Mouse (Mus musculus): ENCODE results near the gene Dcun1d5. TPM values are rescaled to one million over a fixed set of nuclear protein-coding genes. Genes with fewer than 3 reads are reported as not detected.

Gene Dcun1d5
- polyA plus RNA-seq (2015; fragmentation: Nextera tagmentation; extraction: Ambion mirVana), result 82.1 and 84.5 TPM in 2 replicates

- Histone ChIP-seq H3K9ac (ENCODE audit: low read depth, low read length) (peak within 1 kb of the TSS; percentile 89), H3K4me1 (ENCODE audit: control insufficient read depth, insufficient read depth, low read length) (peaks cover 8% of the 10 kb centered on the region; the same call in 1 of the 2 replicates), H3K4me3 (ENCODE audit: low read length) (peak within 1 kb of the TSS; percentile 96), H3K9me3 (ENCODE audit: control insufficient read depth, low read length) (no peaks in the 10 kb centered on the region), H3K36me3 (ENCODE audit: control insufficient read depth, insufficient read depth, low read length) (no peaks in the 10 kb centered on the region), H3K4me2 (ENCODE audit: low read depth, low read length) (peak within 1 kb of the TSS; percentile 87), H3K27me3 (replicated peaks; ENCODE audit: control insufficient read depth, insufficient read depth, low read length) (no peaks in the 10 kb centered on the region), H3K27ac (ENCODE audit: low read length) (peak within 1 kb of the TSS; percentile 95)
- 0% methylated on average over 60 of the region's 62 CpGs for WGBS
- ATAC-seq, result peak; percentile 100
Measured at GRCm38 (mm10) chr9:7184172-7184896, at the start of gene Dcun1d5, which contains the start of gene Dync2h1. Gene Dcun1d5, plus strand, starts transcription at chr9:7184520. Gene Dync2h1, minus strand, starts transcription at chr9:7184446.

GRCm38 (mm10) chr9:7154391-7154790 is 29.9 kb upstream of the Dcun1d5 start:
- WGBS, result 81% methylated on average over 2 of the region's 2 CpGs
- ATAC-seq, result no peak

GRCm38 (mm10) chr9:7158605-7159004 is 25.7 kb upstream of the Dcun1d5 start:
- H3K27ac ChIP-seq (ENCODE audit: low read length), result no peak overlapping the region
- no peak overlapping the region for H3K4me2 ChIP-seq (ENCODE audit: low read depth, low read length)
- H3K9me3 ChIP-seq (ENCODE audit: control insufficient read depth, low read length), result no peaks in the 10 kb centered on the region
- no peaks in the 10 kb centered on the region for H3K4me1 ChIP-seq (ENCODE audit: control insufficient read depth, insufficient read depth, low read length)
- 86% methylated on average over 7 of the region's 7 CpGs for WGBS
- H3K4me3 ChIP-seq (ENCODE audit: low read length), result no peak overlapping the region
- H3K27me3 ChIP-seq (replicated peaks; ENCODE audit: control insufficient read depth, insufficient read depth, low read length), result no peaks in the 10 kb centered on the region
- no peak overlapping the region for H3K9ac ChIP-seq (ENCODE audit: low read depth, low read length)
- no peak for ATAC-seq
- H3K36me3 ChIP-seq (ENCODE audit: control insufficient read depth, insufficient read depth, low read length), result 0 out of 2 replicates have a peak, but pooled peaks cover 3% of the 10 kb centered on the region

More at GRCm38 (mm10) chr9:7154391-7154790, 29.9 kb upstream of the Dcun1d5 start:
- Histone ChIP-seq H3K36me3 (ENCODE audit: control insufficient read depth, insufficient read depth, low read length) (0 out of 2 replicates have a peak, but pooled peaks cover 3% of the 10 kb centered on the region), H3K27me3 (replicated peaks; ENCODE audit: control insufficient read depth, insufficient read depth, low read length) (no peaks in the 10 kb centered on the region), H3K4me2 (ENCODE audit: low read depth, low read length) (no peak overlapping the region), H3K4me3 (ENCODE audit: low read length) (no peak overlapping the region), H3K27ac (ENCODE audit: low read length) (no peak overlapping the region), H3K9me3 (ENCODE audit: control insufficient read depth, low read length) (no peaks in the 10 kb centered on the region), H3K4me1 (ENCODE audit: control insufficient read depth, insufficient read depth, low read length) (no peaks in the 10 kb centered on the region), H3K9ac (ENCODE audit: low read depth, low read length) (no peak overlapping the region)

- H3K4me2 ChIP-seq (ENCODE audit: low read depth, low read length), result no peak overlapping the region
- no peak overlapping the region for H3K4me3 ChIP-seq (ENCODE audit: low read length)
- no peaks in the 10 kb centered on the region for H3K9me3 ChIP-seq (ENCODE audit: control insufficient read depth, low read length)
- no peaks in the 10 kb centered on the region for H3K36me3 ChIP-seq (ENCODE audit: control insufficient read depth, insufficient read depth, low read length)
- H3K4me1 ChIP-seq (ENCODE audit: control insufficient read depth, insufficient read depth, low read length), result no peaks in the 10 kb centered on the region
- WGBS, result 66% methylated on average over 3 of the region's 3 CpGs
- no peak for ATAC-seq
- no peak overlapping the region for H3K9ac ChIP-seq (ENCODE audit: low read depth, low read length)
- no peak overlapping the region for H3K27ac ChIP-seq (ENCODE audit: low read length)
- no peaks in the 10 kb centered on the region for H3K27me3 ChIP-seq (replicated peaks; ENCODE audit: control insufficient read depth, insufficient read depth, low read length)
Measured at GRCm38 (mm10) chr9:7159718-7160117, 24.6 kb upstream of the Dcun1d5 start.

- Histone ChIP-seq H3K36me3 (ENCODE audit: control insufficient read depth, insufficient read depth, low read length) (no peaks in the 10 kb centered on the region), H3K27me3 (replicated peaks; ENCODE audit: control insufficient read depth, insufficient read depth, low read length) (no peaks in the 10 kb centered on the region), H3K4me3 (ENCODE audit: low read length) (no peak overlapping the region), H3K4me1 (ENCODE audit: control insufficient read depth, insufficient read depth, low read length) (no peaks in the 10 kb centered on the region), H3K9ac (ENCODE audit: low read depth, low read length) (no peak overlapping the region), H3K4me2 (ENCODE audit: low read depth, low read length) (no peak overlapping the region), H3K9me3 (ENCODE audit: control insufficient read depth, low read length) (no peaks in the 10 kb centered on the region), H3K27ac (ENCODE audit: low read length) (no peak overlapping the region)
- ATAC-seq, result no peak
- 90% methylated on average over 5 of the region's 5 CpGs for WGBS
Measured at GRCm38 (mm10) chr9:7160688-7161087, 23.6 kb upstream of the Dcun1d5 start.

DNA sequence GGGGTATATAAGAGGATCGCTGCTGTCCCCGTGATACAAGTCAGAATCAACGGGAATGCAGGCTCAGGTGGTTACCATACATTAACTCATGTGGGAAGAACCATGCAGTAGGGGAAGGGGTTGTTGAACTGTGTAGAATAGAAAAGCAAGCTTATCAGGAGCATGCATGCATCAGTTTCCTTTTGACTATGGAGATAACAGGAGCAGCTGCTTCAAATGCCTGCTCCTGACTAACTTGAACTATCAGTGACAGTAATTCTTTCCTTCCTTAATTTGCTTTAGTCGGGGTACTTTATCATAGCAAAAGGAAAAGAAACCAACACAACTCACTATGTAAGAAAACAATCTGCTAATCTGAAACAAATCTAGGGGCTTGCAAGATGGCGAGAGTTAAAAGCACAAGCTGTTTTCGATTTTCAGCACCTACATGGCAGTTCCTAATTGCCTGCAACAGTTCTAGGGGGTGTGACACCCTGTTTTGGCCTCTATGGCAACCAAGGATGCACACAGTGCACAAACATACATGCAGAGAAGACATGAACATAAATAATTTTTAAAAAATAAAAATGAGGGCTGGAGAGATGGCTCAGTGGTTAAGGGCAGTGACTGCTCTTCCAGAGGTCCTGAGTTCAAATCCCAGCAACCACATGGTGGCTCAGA is 16.9 kb upstream of the Dcun1d5 start:
- Histone ChIP-seq H3K4me2 (ENCODE audit: low read depth, low read length) (no peak overlapping the region), H3K27ac (ENCODE audit: low read length) (no peak overlapping the region), H3K4me3 (ENCODE audit: low read length) (no peak overlapping the region), H3K36me3 (ENCODE audit: control insufficient read depth, insufficient read depth, low read length) (no peaks in the 10 kb centered on the region), H3K9me3 (ENCODE audit: control insufficient read depth, low read length) (no peaks in the 10 kb centered on the region), H3K27me3 (replicated peaks; ENCODE audit: control insufficient read depth, insufficient read depth, low read length) (no peaks in the 10 kb centered on the region), H3K4me1 (ENCODE audit: control insufficient read depth, insufficient read depth, low read length) (no peaks in the 10 kb centered on the region), H3K9ac (ENCODE audit: low read depth, low read length) (no peak overlapping the region)
- WGBS, result 92% methylated on average over 6 of the region's 6 CpGs
- ATAC-seq, result no peak

- no peaks in the 10 kb centered on the region for H3K9me3 ChIP-seq (ENCODE audit: control insufficient read depth, low read length)
- WGBS, result 95% methylated on average over 1 of the region's 1 CpGs
- H3K4me2 ChIP-seq (ENCODE audit: low read depth, low read length), result no peak overlapping the region
Measured at GRCm38 (mm10) chr9:7173756-7174155, 10.6 kb upstream of the Dcun1d5 start.

DNA sequence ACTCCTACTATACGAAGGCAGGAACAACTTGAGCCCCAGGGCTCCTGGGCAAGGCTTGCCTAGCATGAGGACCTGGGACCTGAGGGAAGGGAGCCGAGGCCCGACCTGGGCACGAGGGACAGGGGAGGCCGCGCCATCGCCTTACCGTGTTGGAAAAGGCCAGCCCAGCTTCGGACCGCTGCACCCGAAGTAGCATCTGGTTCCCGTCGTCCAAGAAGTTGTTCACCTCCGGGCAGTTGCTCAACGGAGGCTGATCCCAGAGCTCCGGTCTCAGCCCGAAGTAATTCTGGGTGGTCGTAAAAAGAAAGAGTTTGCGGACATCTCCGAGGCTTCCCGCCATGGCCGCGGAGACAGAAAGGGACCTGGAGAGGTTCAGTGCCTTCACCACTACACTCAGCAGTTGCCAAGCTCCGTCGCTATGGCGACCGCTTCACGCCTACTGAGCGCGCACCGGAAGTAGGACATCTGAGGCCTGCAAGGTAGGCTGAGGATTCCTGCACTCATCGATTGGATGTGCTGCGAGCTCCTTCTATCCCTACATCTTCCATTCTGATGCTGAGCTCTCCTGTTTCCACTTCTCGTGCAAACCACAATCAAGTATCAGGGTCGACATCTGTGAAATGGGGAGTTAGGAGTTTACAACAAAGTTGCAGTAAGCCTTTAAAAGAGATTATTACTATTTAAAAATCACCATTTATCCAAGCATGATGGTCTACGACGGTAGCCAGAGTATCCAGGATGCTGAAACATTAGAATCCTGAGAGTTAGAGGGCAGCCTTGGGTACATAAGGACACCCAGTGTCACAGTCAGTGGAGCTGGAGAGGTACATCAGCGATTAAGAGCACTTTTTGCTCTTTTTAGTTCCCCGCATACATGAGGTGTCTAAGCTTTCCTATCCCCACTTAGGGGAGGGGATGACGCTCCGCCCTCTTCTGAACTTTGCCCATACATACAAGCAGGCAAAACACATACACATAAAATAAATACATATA is 7.4 kb upstream of the Dcun1d5 start:
- no peaks in the 10 kb centered on the region for H3K9me3 ChIP-seq (ENCODE audit: control insufficient read depth, low read length)
- ATAC-seq, result peak; percentile 100
- H3K36me3 ChIP-seq (ENCODE audit: control insufficient read depth, insufficient read depth, low read length), result no peaks in the 10 kb centered on the region
- H3K9ac ChIP-seq (ENCODE audit: low read depth, low read length), result peak overlapping the region; percentile 71
- H3K27me3 ChIP-seq (replicated peaks; ENCODE audit: control insufficient read depth, insufficient read depth, low read length), result no peaks in the 10 kb centered on the region
- H3K27ac ChIP-seq (ENCODE audit: low read length), result no peak overlapping the region
- H3K4me3 ChIP-seq (ENCODE audit: low read length), result peak overlapping the region; percentile 57
- H3K4me2 ChIP-seq (ENCODE audit: low read depth, low read length), result peak overlapping the region; percentile 91
- 10% methylated on average over 41 of the region's 41 CpGs for WGBS
- H3K4me1 ChIP-seq (ENCODE audit: control insufficient read depth, insufficient read depth, low read length), result no peaks in the 10 kb centered on the region

More at GRCm38 (mm10) chr9:7173756-7174155, 10.6 kb upstream of the Dcun1d5 start:
- Histone ChIP-seq H3K4me3 (ENCODE audit: low read length) (no peak overlapping the region), H3K27me3 (replicated peaks; ENCODE audit: control insufficient read depth, insufficient read depth, low read length) (no peaks in the 10 kb centered on the region), H3K27ac (ENCODE audit: low read length) (no peak overlapping the region), H3K4me1 (ENCODE audit: control insufficient read depth, insufficient read depth, low read length) (no peaks in the 10 kb centered on the region), H3K36me3 (ENCODE audit: control insufficient read depth, insufficient read depth, low read length) (no peaks in the 10 kb centered on the region), H3K9ac (ENCODE audit: low read depth, low read length) (no peak overlapping the region)
- no peak for ATAC-seq
